Mouse (Mus musculus) frontal cortex, adult 2 months (tissue): Measurements from ENCODE around the gene Fitm2. TPM values are rescaled to one million over a fixed set of nuclear protein-coding genes. Genes with fewer than 3 reads are reported as not detected.

ENCODE experiments used
- DNase-seq, 2 experiments: peaks; one replicate each; pipeline ENCODE4 v3.0.0; 2022; ENCODE audit warnings: low spot score in 1 of 2; ENCODE audit errors: extremely low spot score in 1 of 2
- polyA plus RNA-seq: library from polyadenylated mRNA; depleted of rRNA; stranded (reverse); fragments of >200 nt; gene quantifications from 2 replicates; pipeline ENCODE4 v1.2.3, GENCODE M21; 2012; rRNA removed

Gene Fitm2
- polyA plus RNA-seq, 1 experiment: 10.3 TPM

DNA sequence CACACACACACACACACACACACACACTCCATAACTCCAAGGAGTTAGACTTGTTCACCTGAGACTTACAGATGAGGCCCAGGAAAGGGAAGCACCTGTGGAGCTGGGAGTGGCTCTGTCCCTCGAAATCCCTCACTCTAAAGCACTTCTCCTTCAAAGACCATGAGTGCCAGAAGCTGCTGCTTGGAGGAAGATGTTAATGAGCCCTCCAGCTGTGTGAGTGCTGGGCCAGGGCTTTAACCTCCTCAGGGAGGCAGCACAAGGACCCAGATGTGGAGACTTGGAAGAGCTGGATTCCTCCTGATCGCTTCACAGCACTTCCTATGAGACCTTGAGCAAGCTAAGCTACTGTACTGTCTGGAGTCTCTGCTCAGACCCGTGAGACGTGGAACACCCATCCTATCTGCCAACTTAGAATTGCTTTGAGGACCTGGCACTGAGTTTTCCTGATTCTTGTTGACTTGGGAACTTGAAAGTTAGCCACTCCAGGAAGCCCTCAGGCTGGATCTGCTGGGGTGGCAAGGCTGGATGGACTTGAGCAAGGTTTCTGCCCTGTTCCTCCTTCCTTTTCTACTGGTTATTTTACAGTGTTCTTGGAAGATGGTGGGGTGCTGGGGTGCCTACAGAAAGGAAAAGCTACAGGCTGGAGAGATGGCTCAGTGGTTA lies 44.0 kb downstream of the Fitm2 start:
- DNase-seq: no peak

DNA sequence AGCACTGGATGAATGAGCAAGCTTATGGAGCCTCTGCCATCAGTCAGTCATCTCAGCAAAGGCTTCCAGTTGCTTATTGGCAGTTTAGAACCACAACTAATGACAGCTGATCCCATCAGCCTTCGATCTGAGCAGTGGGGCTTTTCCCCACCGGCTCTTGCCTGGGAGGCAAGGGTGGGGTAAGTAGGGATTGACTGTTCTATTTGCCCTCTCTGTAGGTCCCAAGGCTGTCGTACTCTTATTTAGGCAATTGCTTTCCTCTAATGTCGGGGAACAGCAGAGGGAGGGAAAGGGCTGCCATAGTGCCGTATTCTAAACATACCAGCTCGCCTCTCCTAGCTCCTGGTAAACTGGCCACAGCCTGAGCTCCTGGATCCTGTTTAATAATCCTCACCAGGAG lies 47.8 kb downstream of the Fitm2 start, which contains the start of gene Oser1:
Oser1 (minus strand) TSS at position 101 of the 400 bp plus-strand sequence.
- DNase-seq: no peak

DNA sequence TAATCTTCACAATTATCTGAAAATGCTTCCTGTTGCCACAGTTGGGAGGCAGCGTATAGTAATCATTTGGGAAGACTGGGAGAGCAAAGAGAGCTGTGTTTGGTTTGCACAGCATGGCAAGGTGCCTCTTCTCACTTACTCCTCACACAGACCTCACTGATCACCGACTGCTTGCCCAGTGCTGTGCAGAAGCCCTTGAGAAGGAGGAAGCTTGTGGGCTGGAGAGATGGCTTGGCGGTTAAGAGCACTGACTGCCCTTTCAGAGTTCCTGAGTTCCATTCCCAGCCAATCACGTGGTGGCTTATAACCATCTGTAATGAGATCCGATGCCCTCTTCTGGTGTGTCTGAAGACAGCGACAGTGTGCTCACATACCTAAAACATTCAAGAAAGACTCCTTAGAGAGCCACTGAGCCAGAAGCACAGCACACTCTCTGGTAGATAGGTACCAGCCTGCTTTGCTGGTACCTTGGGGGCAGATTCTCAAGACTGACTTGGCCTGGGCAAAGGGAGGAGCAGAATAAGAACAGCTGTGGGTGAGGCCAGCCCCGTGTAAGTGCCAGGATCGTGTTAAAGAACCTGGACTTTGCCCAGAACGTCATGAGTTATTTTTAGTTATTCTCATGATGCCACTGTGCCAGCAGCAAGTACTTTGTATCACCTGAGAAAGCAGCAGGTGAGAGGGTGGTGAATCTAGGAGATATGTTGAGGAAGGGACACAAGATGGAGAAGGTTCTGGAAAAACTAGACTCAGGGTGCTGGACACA lies 49.4 kb downstream of the Fitm2 start:
- DNase-seq: no peak

GRCm38 (mm10) chr2:163420366-163420886 lies 52.0 kb downstream of the Fitm2 start:
- no peak for DNase-seq

DNA sequence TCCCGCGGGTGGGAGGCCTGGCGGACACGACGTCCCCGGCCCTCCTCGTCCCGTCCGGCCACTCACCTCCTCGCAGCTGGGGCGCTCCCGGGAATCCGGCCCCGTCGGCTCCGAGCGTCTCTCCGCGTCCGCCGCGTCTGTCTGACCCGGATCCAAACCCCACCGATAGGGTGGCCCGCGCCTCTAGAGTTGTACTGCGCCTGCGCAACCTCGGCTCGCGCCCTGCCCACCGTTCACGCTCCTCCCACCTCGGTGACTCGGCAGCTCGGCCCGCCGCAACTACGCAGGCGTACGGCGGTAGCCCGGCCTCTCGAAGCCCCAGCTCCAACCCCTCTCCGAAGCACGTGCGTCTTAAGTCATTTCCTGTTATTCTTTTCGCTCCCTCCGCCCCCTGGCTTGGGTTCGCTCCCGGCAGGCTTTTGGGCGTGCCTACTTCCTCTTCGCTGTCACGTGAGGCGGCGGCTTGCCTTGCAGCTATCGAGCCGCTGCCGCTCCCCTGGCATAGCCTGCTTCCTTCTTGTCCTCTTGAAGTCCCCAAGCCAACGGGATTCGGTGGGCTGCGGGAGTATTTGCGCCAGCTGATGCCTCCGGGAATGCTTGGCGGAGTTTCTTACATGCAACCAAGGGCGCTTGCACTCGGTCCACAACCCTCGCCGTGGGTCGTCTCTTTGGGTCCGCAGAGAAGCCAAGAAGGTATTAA lies 52.9 kb downstream of the Fitm2 start:
- peak; percentile 99 to 100 for DNase-seq

- DNase-seq: no peak
These were observed 53.5 kb downstream of the Fitm2 start for GRCm38 (mm10) chr2:163418841-163419345.

- DNase-seq: no peak
These were observed 54.6 kb downstream of the Fitm2 start for GRCm38 (mm10) chr2:163417830-163418229.

- no peak for DNase-seq
These were observed 55.4 kb downstream of the Fitm2 start for GRCm38 (mm10) chr2:163417026-163417425.

Other genes with a start within 250 kb of the Fitm2 start
- gene Jph2, start 74.6 kb downstream of the Fitm2 start, polyA plus RNA-seq: 0.64 and 0.78 TPM in 2 replicates
- 24.2 and 26.0 TPM in 2 replicates for gene Oser1, start 47.9 kb downstream of the Fitm2 start, polyA plus RNA-seq
- 89.3 and 90.1 TPM in 2 replicates for gene Gdap1l1, start 34.2 kb downstream of the Fitm2 start, polyA plus RNA-seq
- gene R3hdml, start 19.7 kb upstream of the Fitm2 start, polyA plus RNA-seq: 0.08 TPM in 1 of 2 replicates, not detected in the other
- gene Hnf4a, start 34.2 kb upstream of the Fitm2 start, polyA plus RNA-seq: not detected in 2 replicates
- 44.2 and 47.2 TPM in 2 replicates for gene Ttpal, start 129.7 kb upstream of the Fitm2 start, polyA plus RNA-seq
- gene Serinc3, start 172.5 kb upstream of the Fitm2 start, polyA plus RNA-seq: 167 and 199 TPM in 2 replicates
- 194 and 214 TPM in 2 replicates for gene Pkig, start 185.8 kb upstream of the Fitm2 start, polyA plus RNA-seq